Mouse (Mus musculus) gastrocnemius, adult 2 months (tissue): ENCODE results near the gene Rnf5. TPM values are rescaled to one million over a fixed set of nuclear protein-coding genes. Genes with fewer than 3 reads are reported as not detected.

ENCODE experiments used
- DNase-seq: peaks from one replicate; pipeline ENCODE4 v3.0.0; 2022
- H3K27ac ChIP-seq: fragments of 200-600 bp; 2 replicates; pipeline ENCODE4 v1.8.1; 2022; ENCODE audit warnings: mild to moderate bottlenecking
- H3K4me3 ChIP-seq: fragments of 200-600 bp; 2 replicates; pipeline ENCODE4 v1.8.1; 2022; ENCODE audit warnings: mild to moderate bottlenecking, moderate library complexity
- CTCF ChIP-seq: fragments of 200-600 bp; IDR thresholded peaks from 2 replicates; pipeline ENCODE4 v1.8.1; 2022; ENCODE audit warnings: antibody characterized with exemption, mild to moderate bottlenecking, moderate library complexity
- intact Hi-C: fragments of 180-260 bp; cut with DNase I; formaldehyde crosslinking; loops from one replicate; pipeline ENCODE4 v1.15.1; 2025
- total RNA-seq, 2 experiments: library from RNA; stranded (reverse); gene quantifications; 2 replicates each; pipeline ENCODE4 v1.2.3; 2021

Rnf5 gene
- total RNA-seq, 2 experiments from 2014 or later, result 16.8 to 24.0 TPM

DNA sequence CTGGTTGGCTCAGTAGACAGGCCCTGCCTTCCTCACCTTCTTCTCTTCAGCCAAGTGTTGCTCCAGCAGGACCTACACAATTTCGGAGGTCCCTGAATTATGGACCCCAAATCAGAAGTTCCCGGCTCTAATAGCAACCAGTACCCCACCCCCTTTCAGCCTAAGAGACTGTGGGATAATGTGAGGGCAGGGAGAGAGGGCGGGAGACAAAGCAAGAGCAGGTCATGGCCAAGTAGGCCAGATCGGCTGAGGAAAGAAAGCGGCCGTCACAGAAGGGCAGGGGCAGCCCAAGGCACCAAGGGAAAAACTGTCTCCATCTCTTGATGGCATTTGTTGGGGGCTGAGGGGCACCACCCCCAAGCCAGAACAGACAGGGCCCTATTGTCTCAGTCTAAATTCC is 12.4 kb upstream of the Rnf5 start, which contains the start of gene Egfl8:
Gene Egfl8, minus strand, starts transcription at position 101 of the 400 bp plus-strand sequence.
- intact Hi-C loops, result loop anchor here (5.0 kb wide), 1 partner anchor 44 kb away; no protein-coding TSS in a partner anchor
- DNase-seq, result no peak
- H3K27ac ChIP-seq, result peak within 1 kb of the TSS; percentile 65
- TF ChIP-seq CTCF, result no peak
- no peak within 1 kb of the TSS for H3K4me3 ChIP-seq

DNA sequence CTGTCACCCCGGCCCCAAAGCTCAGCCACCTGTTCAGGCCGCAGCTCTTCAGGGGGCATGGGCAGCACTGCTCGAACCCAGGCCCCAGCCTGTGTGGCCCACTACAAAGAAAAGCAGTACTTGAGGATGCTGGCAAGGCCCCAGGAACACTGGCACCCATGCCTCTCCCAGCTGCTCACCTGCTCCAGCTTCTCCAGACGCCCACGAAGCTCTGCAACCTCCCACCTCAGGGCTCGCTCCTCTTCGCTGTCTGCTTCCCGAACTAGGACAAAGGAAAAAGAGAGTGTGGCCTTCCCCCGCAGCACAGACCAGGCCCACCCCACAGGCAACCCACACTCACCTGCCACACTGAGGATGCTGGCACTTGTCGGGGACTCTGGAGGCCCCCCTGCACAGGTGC is 10.3 kb upstream of the Rnf5 start:
- DNase-seq, result no peak
- intact Hi-C loops, result no loop called here
- Histone ChIP-seq H3K27ac (no peak overlapping the region), H3K4me3 (no peak overlapping the region)
- TF ChIP-seq CTCF, result no peak

DNA sequence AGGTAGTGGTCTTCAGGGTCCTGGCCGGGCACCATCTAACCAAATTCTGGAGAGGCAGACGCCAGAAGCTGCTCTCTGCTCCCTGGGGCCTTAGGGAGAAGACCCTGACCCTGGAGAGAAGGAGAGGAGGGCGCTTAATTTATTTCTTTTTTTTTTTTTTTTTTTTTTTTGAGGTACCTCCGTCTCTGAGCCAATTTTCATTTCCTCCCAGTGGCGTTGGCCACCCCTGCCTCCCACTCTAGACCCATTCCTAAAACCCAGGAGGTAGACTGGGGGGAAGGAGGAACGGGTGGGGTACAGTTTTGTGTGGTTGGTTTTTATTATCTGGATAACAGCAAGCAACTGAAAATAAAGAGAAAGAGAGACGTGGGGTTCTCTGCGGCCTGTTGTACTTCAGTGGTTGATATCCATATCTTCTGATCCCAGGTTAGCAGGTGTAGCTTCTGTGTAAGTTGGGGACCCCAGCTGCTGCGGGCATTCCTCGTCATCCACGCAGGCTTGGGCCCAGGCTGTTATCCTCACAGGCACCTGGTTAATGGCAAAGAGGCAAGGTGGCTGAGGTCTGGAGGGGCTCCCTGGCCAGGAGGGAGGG is 9.7 kb upstream of the Rnf5 start:
- intact Hi-C loops, result no loop called here
- H3K27ac ChIP-seq, result no peak overlapping the region
- no peak for DNase-seq
- no peak for TF ChIP-seq CTCF
- no peak overlapping the region for H3K4me3 ChIP-seq

- DNase-seq, result no peak
- no peak for TF ChIP-seq CTCF
Measured at GRCm38 (mm10) chr17:34611050-34611449, 7.6 kb upstream of the Rnf5 start.

GRCm38 (mm10) chr17:34607997-34608396 is 4.5 kb upstream of the Rnf5 start:
- TF ChIP-seq CTCF, result no peak
- Histone ChIP-seq H3K4me3 (no peak overlapping the region), H3K27ac (no peak overlapping the region)
- DNase-seq, result no peak
- intact Hi-C loops, result no loop called here

More at GRCm38 (mm10) chr17:34611050-34611449, 7.6 kb upstream of the Rnf5 start:
- intact Hi-C loops, result no loop called here
- H3K4me3 ChIP-seq, result no peak overlapping the region
- H3K27ac ChIP-seq, result no peak overlapping the region

DNA sequence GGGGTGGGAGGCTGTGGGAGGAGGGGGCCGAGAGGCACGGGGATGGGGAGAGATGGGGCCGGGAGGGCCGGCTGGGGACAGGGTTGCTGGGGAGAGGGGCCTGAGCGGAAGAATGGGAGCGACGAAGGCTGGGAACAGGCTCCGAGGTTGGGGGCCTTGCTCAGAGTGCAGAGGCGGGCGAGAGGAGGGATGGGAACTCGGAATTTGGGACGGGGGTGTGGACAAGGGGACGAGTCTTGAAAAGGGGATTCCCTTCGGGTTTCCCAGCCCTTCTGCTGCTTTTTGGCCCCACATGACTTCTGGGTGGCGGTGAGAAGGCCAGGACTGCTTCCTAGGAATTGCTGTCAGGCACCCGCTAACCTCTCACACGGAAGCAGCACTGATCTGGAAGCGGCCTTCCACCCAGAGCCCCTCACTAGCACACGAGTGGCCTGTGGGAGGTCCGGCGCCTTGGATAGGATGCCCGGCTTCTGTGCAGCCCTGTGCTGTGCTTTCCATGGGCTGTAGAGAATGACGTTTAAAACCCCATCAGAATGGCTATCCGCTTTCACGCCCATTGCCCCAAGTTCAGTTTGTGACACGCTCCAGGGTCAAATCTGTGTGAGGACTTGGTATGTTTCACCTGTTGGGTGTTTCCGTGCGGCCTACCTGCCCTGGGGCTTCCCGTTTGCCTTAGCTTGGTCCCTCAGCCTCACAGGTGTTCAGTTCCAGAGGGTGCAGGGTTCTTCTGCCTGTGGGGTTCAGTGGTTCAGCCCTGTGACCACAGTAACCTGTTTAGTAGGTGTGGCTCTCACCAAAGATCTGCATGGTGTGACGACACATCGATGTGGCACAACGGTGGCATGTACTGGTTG is 2.9 kb upstream of the Rnf5 start:
- no peak for DNase-seq
- intact Hi-C loops, result no loop called here
- Histone ChIP-seq H3K4me3 (peak overlapping the region; percentile 99), H3K27ac (peak overlapping the region; percentile 96)
- no peak for TF ChIP-seq CTCF

- intact Hi-C loops, result loop anchor here (2.0 kb wide), 1 partner anchor 21 kb away; no protein-coding TSS in a partner anchor
- Histone ChIP-seq H3K27ac (peak overlapping the region; percentile 96), H3K4me3 (peak overlapping the region; percentile 99)
- DNase-seq, result peak; percentile 99
- no peak for TF ChIP-seq CTCF
Measured at GRCm38 (mm10) chr17:34605609-34606008, 2.1 kb upstream of the Rnf5 start.

DNA sequence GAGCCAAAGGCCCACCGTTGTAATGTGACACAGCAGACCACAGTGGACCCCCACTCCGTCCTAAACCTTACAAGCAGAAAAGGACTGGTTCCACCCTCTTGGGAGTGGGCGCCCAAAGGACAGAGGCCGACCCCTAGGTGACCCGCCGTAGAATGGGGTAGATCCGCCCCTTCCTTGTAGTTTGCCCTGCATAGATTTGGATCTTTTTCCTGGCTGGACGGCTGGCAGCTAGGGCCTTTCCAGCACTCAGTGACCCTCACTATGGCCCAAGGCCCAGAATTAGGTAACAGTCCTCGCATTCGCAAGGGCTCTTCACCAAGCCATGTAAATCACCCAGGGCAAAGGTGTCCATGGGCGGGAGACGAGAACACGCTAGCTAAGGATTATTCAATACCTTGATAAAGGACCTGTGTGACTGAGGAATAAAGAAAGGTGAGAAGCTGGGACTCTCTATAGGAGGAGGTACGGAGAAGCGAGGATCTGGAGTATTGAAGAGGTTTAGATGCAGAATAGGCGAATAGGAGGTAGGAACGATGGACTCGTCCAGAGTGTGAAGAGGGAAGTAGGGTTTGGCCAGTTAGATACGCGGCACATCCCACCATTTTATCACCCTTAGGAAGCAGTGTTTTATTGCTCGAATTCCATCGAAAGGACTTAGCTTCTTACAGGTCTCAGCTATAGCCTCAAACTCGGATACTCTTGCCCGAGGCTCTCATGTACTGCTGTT is 1.2 kb upstream of the Rnf5 start:
- peak; percentile 73 for DNase-seq
- intact Hi-C loops, result loop anchor here (2.0 kb wide), 1 partner anchor 22 kb away; no protein-coding TSS in a partner anchor
- Histone ChIP-seq H3K4me3 (peak overlapping the region; percentile 99), H3K27ac (peak overlapping the region; percentile 96)
- no peak for TF ChIP-seq CTCF

DNA sequence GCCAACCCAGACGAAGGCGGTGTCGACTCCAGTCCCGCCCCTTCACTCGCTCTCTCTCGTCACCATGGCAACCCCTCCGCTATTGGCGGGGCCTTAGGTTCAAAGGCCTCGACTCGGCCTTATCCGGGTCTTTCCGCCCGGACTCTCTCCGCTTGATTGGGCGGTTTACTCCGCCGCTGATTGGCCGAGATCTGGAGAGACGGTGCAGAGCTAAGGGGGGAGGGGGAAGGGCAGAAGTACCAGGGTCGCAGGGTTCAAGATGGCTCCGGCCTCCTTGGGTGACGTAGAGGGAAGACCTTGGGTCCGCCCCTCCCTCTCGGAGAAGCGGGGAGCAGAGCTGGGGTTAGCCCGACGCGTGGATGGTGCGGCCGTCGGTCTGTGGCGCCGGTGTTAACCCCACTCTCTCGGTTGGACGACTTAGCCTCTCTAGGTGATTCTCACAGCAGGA is 595 bp upstream of the Rnf5 start, which contains the start of gene Agpat1:
Gene Agpat1, plus strand, starts transcription at position 202 of the 448 bp plus-strand sequence.
- peak within 1 kb of the TSS; percentile 99 for H3K4me3 ChIP-seq
- intact Hi-C loops, result loop anchor here (2.0 kb wide), 1 partner anchor 23 kb away; no protein-coding TSS in a partner anchor
- peak within 1 kb of the TSS; percentile 96 for H3K27ac ChIP-seq
- no peak for TF ChIP-seq CTCF
- DNase-seq, result peak; percentile 99

- intact Hi-C loops, result no loop called here
- Histone ChIP-seq H3K27ac (no peak overlapping the region), H3K4me3 (no peak overlapping the region)
- no peak for DNase-seq
- TF ChIP-seq CTCF, result no peak
Measured at GRCm38 (mm10) chr17:34601796-34602195, 1.7 kb downstream of the Rnf5 start.

- Histone ChIP-seq H3K4me3 (no peak overlapping the region), H3K27ac (no peak overlapping the region)
- TF ChIP-seq CTCF, result no peak
- intact Hi-C loops, result no loop called here
- no peak for DNase-seq
Measured at GRCm38 (mm10) chr17:34599891-34600290, 3.6 kb downstream of the Rnf5 start.

- no peak for DNase-seq
- Histone ChIP-seq H3K4me3 (no peak within 1 kb of the TSS), H3K27ac (peak within 1 kb of the TSS; percentile 16; the same call in 1 of the 2 replicates)
- no peak for TF ChIP-seq CTCF
- intact Hi-C loops, result no loop called here
Measured at GRCm38 (mm10) chr17:34597566-34598095, 5.9 kb downstream of the Rnf5 start, which contains the start of gene Ager. Ager (plus strand) TSS chr17:34597862.
